Mouse (Mus musculus) CH12.LX (cell line): Measurements from ENCODE around the gene Medag.

Source experiments
- CTCF ChIP-seq, 2 experiments: IDR thresholded peaks in 1 of 2; conservative IDR thresholded peaks in 1 of 2; 2 replicates each; pipeline ENCODE4 v1.5.1; 2011 to 2012; ENCODE audit warnings: low read depth in 2 of 2, low read length in 2 of 2, improper control_type of control experiment in 1 of 2, inconsistent platforms in 1 of 2, mild to moderate bottlenecking in 1 of 2, moderate library complexity in 1 of 2
- ELF1 ChIP-seq: IDR thresholded peaks from 2 replicates; pipeline ENCODE4 v1.6.1; 2014; ENCODE audit warnings: low read depth, mild to moderate bottlenecking, inconsistent platforms, low read length, improper control_type of control experiment
- EP300 ChIP-seq: IDR thresholded peaks from 2 replicates; pipeline ENCODE4 v1.6.1; 2011; ENCODE audit warnings: low read length, improper control_type of control experiment
- HCFC1 ChIP-seq: IDR thresholded peaks from 2 replicates; pipeline ENCODE4 v1.6.1; 2012; ENCODE audit warnings: low read depth, mild to moderate bottlenecking, inconsistent platforms, low read length, improper control_type of control experiment
- MAX ChIP-seq: IDR thresholded peaks from 2 replicates; pipeline ENCODE4 v1.6.1; 2011; ENCODE audit warnings: low read length, improper control_type of control experiment
- POLR2A ChIP-seq: IDR thresholded peaks from 2 replicates; pipeline ENCODE4 v1.6.1; 2011; ENCODE audit warnings: low read depth, mild to moderate bottlenecking, improper control_type of control experiment, low read length
- RCOR1 ChIP-seq: conservative IDR thresholded peaks from 2 replicates; pipeline ENCODE4 v1.6.1; 2012; ENCODE audit warnings: low read depth, mild to moderate bottlenecking, inconsistent platforms, low read length, improper control_type of control experiment
- SIN3A ChIP-seq: IDR thresholded peaks from 2 replicates; pipeline ENCODE4 v1.6.1; 2012; ENCODE audit warnings: low read length, improper control_type of control experiment, inconsistent platforms
- SMC3 ChIP-seq: IDR thresholded peaks from 2 replicates; pipeline ENCODE4 v1.6.1; 2011; ENCODE audit warnings: low read depth, low read length, improper control_type of control experiment
- TCF12 ChIP-seq: IDR thresholded peaks from 2 replicates; pipeline ENCODE4 v1.6.1; 2014; ENCODE audit warnings: low read depth, mild to moderate bottlenecking, inconsistent platforms, low read length, improper control_type of control experiment
- ZNF384 ChIP-seq: IDR thresholded peaks from 2 replicates; pipeline ENCODE4 v1.6.1; 2012; ENCODE audit warnings: low read depth, low read length, improper control_type of control experiment, inconsistent platforms

DNA sequence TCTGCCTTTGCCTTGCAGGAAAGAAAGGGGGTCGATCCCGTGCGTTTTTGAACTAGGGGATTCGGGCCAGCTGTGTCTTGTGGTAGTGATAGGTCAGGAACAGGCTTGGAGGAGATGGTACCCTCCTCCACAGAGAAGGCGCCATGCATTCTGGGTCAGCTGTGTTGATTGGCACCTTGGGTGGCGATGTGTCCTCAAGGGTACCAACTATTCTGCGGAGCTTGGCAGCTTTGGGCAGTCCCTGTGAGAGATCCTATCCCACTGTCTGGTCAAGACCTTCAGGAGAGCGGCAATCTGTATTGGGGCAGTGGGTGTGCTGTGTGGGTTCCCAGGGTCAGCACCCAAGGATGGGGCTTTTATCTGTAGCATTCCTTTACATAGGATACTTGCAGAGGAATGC is 31.7 kb upstream of the Medag start:
- TF ChIP-seq ELF1 (no peak), RCOR1 (no peak), MAX (no peak), EP300 (no peak), POLR2A (no peak), SIN3A (no peak), HCFC1 (no peak), ZNF384 (no peak), CTCF (conservative IDR thresholded peaks at IDR 0.05 in 1 of 2, IDR thresholded peaks at IDR 0.05 in 1 of 2; ENCODE audit: low read depth in 2 of 2, low read length in 2 of 2) (no peak), SMC3 (no peak), TCF12 (no peak)
